Mouse (Mus musculus) testis, adult 2 months (tissue): Measurements from ENCODE around the gene Fyn.

Source experiments
- CTCF ChIP-seq: fragments of 200-500 bp; IDR thresholded peaks from 2 replicates; pipeline ENCODE4 v1.5.1; 2012; ENCODE audit warnings: low read depth, mild to moderate bottlenecking, inconsistent platforms, low read length, moderate library complexity; ENCODE audit not compliant: control insufficient read depth, insufficient read depth, insufficient replicate concordance
- POLR2A ChIP-seq: fragments of 200-500 bp; IDR thresholded peaks from 2 replicates; pipeline ENCODE4 v1.6.1; 2012; ENCODE audit warnings: low read depth, mild to moderate bottlenecking, inconsistent platforms, low read length, moderate library complexity; ENCODE audit not compliant: control insufficient read depth

DNA sequence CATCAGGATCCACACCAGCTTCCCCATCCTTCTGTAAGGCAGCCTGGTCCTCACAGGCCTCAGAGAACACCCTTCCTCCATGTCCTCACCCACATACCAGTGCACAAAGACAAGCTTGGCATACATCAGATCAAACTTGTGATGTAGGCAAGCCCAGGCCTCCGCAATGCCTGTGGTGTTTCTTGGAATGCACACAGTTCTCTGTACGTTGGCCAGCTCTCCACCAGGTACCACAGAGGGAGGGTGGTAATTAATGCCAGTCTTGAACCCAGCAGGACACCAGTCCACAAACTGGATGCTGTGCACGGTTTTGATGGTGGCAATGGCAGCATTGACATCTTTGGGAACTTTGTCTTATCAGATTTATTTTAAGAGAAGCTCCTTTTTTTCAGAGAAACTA, 56.0 kb downstream of the Fyn start:
- TF ChIP-seq POLR2A (no peak), CTCF (no peak)
